Comparison of ENCODE assay signal across 8 mouse cellular contexts in the genomic region with DNA sequence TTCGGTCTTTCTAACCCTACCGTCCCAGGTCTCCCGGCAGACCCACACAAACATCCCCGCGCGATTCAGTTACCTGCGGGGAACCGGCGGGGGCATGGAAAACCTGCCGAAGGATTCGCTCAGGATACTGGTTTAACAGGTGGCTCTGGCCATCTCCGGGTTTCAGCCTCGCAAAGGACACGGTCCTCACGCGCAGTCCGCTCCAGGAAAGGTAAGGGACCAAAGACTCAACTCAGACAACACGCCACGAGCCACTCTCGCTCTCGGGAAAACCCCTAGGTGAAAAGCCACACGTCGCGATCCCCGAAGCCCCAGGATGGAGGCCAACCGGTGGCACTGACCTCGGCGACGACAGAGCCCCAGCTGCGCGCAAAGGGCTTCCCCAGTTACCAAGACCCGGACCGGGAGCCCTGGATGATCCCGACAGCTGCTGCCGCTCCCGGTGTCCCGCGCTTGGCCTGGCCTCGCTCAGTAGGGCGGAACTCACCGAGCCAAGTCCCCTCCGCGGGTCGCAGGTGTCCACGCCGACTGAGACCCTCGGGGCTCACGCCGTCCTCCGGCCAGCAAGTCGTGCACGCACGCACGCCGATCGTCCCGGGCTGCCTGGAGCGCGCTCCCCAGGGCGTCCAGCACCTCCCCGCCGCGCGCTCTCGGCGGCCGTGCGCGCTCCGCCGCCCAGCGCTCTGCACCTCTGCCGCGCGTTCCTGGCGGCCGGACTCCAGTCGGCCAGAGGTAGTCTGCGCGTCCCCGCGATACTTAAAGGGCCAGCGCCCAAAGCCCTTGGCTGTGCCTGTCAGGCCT. TPM values are rescaled to one million over a fixed set of nuclear protein-coding genes. Genes with fewer than 3 reads are reported as not detected.
DNase-seq lines count a peak whose midpoint lies in the region; ATAC-seq and TF ChIP-seq lines count a peak whose summit lies in the region.

TSS of gene Proser2 (minus strand) at position 657 of the 801 bp plus-strand sequence.

- CTCF ChIA-PET in Patski (lab: Charles Lee) = no interaction called here

- H3K27ac ChIP-seq in hindbrain, embryonic 11.5 days (ENCODE audit: low read depth, low read length) = no peak within 1 kb of the TSS
- no peak within 1 kb of the TSS for H3K27ac ChIP-seq in lung, embryonic 15.5 days

- in situ Hi-C loops in Patski (cut with MboI; ENCODE audit: low pct_unique_long_range_greater_than_20kb) = no loop called here

- no peak for DNase-seq in Patski (ENCODE audit: low read depth, low spot score)
- DNase-seq in cerebellum, adult 9-10 months = peak; percentile 58
- peak; percentile 18 for DNase-seq in frontal cortex, postnatal 25 days (ENCODE audit: low spot score in 2 of 2)
- DNase-seq in hindbrain, embryonic 11.5 days (ENCODE audit: low spot score) = peak; percentile 90
- peak; percentile 34 for DNase-seq in layer of hippocampus, adult 9-11 months
- peak; percentile 76 for DNase-seq in ovary, postnatal 14 days (ENCODE audit: low spot score)
- DNase-seq in thymus, postnatal 4 days = peak; percentile 42

- ATAC-seq in Patski = peak; percentile 78
- ATAC-seq in hindbrain, embryonic 11.5 days (ENCODE audit: low FRiP score) = peak; percentile 92
- peak; percentile 90 for ATAC-seq in lung, embryonic 15.5 days (ENCODE audit: borderline replicate concordance, extremely low read depth, low FRiP score, low TSS enrichment)

- no peaks in the 10 kb centered on the region for H3K9me3 ChIP-seq in hindbrain, embryonic 11.5 days (ENCODE audit: control insufficient read depth, low read length)
- no peaks in the 10 kb centered on the region for H3K9me3 ChIP-seq in lung, embryonic 15.5 days

- H3K9ac ChIP-seq in hindbrain, embryonic 11.5 days (ENCODE audit: low read depth, low read length) = peak within 1 kb of the TSS; percentile 51
- H3K9ac ChIP-seq in lung, embryonic 15.5 days = peak within 1 kb of the TSS; percentile 39

- WGBS in hindbrain, embryonic 11.5 days = under 1% methylated on average over 77 of the region's 83 CpGs
- under 1% methylated on average over 83 of the region's 83 CpGs for WGBS in lung, embryonic 15.5 days

- H3K4me2 ChIP-seq in hindbrain, embryonic 11.5 days (replicated peaks; ENCODE audit: low read depth, low read length) = peak within 1 kb of the TSS; percentile 89
- peak within 1 kb of the TSS; percentile 83 for H3K4me2 ChIP-seq in lung, embryonic 15.5 days

- no peak for TF ChIP-seq CTCF in Patski (IDR thresholded peaks at IDR 0.05)

- H3K36me3 ChIP-seq in hindbrain, embryonic 11.5 days (ENCODE audit: control insufficient read depth, insufficient read depth, low read length) = no peaks in the 10 kb centered on the region
- H3K36me3 ChIP-seq in lung, embryonic 15.5 days = no peaks in the 10 kb centered on the region

- POLR2A ChIA-PET in Patski (lab: Charles Lee) = interaction anchor here (1.1 kb wide), 2 partner anchors 39 to 82 kb away, joined by 3 read pairs; no protein-coding TSS in a partner anchor

- H3K27me3 ChIP-seq in Patski = no peaks in the 10 kb centered on the region
- H3K27me3 ChIP-seq in hindbrain, embryonic 11.5 days (ENCODE audit: control insufficient read depth, insufficient read depth, low read length) = peaks cover 12% of the 10 kb centered on the region
- peaks cover 20% of the 10 kb centered on the region for H3K27me3 ChIP-seq in lung, embryonic 15.5 days

- H3K4me3 ChIP-seq in hindbrain, embryonic 11.5 days (ENCODE audit: low read depth, low read length) = peak within 1 kb of the TSS; percentile 67
- H3K4me3 ChIP-seq in lung, embryonic 15.5 days = peak within 1 kb of the TSS; percentile 64

- H3K4me1 ChIP-seq in hindbrain, embryonic 11.5 days (replicated peaks; ENCODE audit: control insufficient read depth, insufficient read depth, low read length) = no peaks in the 10 kb centered on the region
- 0 out of 2 replicates have a peak, but pooled peaks cover 3% of the 10 kb centered on the region for H3K4me1 ChIP-seq in lung, embryonic 15.5 days

RNA-seq across cellular contexts. Expression of gene Proser2, which starts in this region (rescaled TPM):
- polyA plus RNA-seq in Patski (2021) = 45.6 TPM
- 2.3 and 3.4 TPM in 2 replicates for polyA plus RNA-seq in hindbrain, embryonic 11.5 days (2014; fragmentation: Nextera tagmentation; extraction: Ambion mirVana)
- 7.2 and 7.7 TPM in 2 replicates for polyA plus RNA-seq in lung, embryonic 15.5 days (2015; fragmentation: Nextera tagmentation; extraction: Ambion mirVana)
